Mouse (Mus musculus): ENCODE data around the gene Eva1b.
A peak's percentile ranks its signal among the peaks of the same experiment; 100 is the strongest.

The Eva1b gene

DNA sequence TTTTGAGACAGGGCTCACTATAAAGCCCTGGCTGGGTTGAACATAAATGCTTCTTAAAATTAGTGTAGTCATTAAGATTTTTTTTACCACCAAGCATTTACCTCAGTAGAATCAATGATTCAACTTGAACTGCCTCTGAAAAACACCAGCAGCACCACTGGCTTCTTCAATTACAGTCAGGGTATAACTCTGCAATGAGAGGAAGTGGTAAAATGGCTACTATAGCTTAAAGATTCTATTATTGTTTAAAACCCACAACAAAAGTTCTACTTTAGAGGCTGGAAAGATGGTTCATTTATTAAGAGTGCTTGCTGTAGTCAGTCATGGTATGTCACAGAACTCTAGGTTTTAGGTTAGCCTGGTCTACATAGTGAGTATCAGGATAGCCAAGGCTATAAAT is 46.7 kb downstream of the Eva1b start:
- no peak for DNase-seq (ENCODE audit: inconsistent age in 2 of 2, low spot score in 1 of 2)

DNA sequence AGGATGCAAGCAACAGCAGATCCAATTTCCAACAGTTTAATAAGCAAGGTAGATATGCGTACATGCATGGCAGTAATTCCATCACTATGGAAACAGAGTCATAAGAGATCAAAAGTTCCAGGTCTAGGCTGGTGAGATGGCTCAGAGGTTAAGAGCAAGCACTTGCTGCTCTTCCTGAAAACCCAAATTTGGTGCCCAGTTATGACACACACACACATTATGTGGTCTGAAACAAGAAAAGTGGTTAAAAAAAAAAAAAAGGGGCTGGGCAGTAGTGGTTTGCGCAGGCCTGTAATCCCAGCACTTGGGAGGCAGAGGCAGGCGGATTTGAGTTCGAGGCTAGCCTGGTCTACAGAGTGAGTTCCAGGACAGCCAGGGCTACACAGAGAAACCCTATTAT is 47.4 kb downstream of the Eva1b start:
- no peak for DNase-seq (ENCODE audit: inconsistent age in 2 of 2, low spot score in 1 of 2)

DNA sequence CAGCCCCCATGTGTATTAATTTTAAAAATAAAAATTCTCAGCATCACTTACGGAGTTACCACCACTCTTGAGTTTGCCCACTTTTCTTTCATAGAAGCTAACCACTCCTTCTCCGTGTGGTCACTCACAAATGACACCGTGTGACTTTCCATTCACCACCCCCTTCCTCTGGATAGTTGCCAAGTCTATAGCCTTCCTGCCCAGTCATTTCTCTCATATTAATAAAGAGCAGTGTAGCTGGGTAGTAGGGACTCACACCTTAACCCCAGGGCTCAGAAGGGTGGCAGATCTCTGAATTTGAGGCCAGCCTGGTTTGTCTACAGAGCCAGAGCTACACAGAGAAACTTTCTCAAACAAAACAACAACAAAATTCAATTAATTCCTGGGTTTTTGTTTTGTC is 49.9 kb downstream of the Eva1b start:
- peak in 1 of 2 experiments; percentile 72 for DNase-seq (ENCODE audit: inconsistent age in 2 of 2, low spot score in 1 of 2)

Data from adrenal gland, adult (tissue).